ENCODE assay signal across 26 mouse cellular contexts in the genomic region with DNA sequence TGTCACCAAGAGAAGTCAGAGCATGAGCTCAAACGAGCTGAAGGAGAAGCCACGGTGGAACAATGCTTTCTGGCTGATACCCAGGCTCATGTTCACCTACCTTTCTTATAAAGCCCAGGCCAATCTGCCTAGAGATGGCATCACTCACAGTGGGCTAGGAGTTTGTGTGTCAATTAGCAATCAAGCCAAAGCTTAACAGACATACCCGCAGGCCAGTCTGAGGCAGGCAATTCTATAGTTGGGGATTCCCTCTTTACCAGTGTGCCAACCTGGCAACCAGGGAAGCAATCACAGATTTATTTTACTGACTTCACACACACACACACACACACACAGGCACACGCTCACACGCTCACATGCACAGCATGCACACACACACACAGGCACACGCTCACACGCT.
"Had no signal": no experiment of that assay in that cellular context is flagged by ENCODE, and none has a peak within 500 bp of the region (broad histone marks: within the 10 kb centered on the region; RNA-seq: fewer than 3 reads in every experiment).

No protein-coding gene starts in this region.

- ATAC-seq: hindbrain, embryonic 16.5 days; intestine, embryonic 16.5 days; liver, embryonic 12.5 days had no signal

- DNase-seq: gastrocnemius, adult 2 months; gastrocnemius, postnatal 10 days; gastrocnemius, postnatal 25 days; heart, adult 2 months; heart, postnatal 14 days; heart, postnatal 36 days; kidney, adult 11 months; kidney, adult 2 months; kidney, adult 9 months; kidney, postnatal 14 days; kidney, postnatal 36 days; layer of hippocampus, adult 9-11 months; layer of hippocampus, postnatal 36 days; left cerebral cortex, postnatal 4 days had no signal

- H3K9me3 ChIP-seq: heart, embryonic 13.5 days; heart, embryonic 15.5 days; hindbrain, embryonic 13.5 days; kidney, embryonic 15.5 days; limb, embryonic 13.5 days; limb, embryonic 15.5 days; liver, embryonic 12.5 days had no signal

- H3K9ac ChIP-seq: heart, embryonic 13.5 days; heart, embryonic 15.5 days; hindbrain, embryonic 13.5 days; kidney, embryonic 15.5 days; limb, embryonic 13.5 days; limb, embryonic 15.5 days; liver, embryonic 12.5 days; liver, embryonic 14.5 days had no signal

- H3K27ac ChIP-seq: gastrocnemius, adult 2 months; heart, adult 2 months; heart, embryonic 13.5 days; heart, embryonic 15.5 days; hindbrain, embryonic 13.5 days; kidney, embryonic 15.5 days; kidney, postnatal 0 days; limb, embryonic 13.5 days; limb, embryonic 15.5 days; liver, embryonic 12.5 days; liver, embryonic 14.5 days had no signal

- H3K4me3 ChIP-seq: gastrocnemius, adult 2 months; heart, adult 2 months; heart, embryonic 13.5 days; heart, embryonic 15.5 days; hindbrain, embryonic 13.5 days; kidney, embryonic 15.5 days; limb, embryonic 13.5 days; limb, embryonic 15.5 days; liver, embryonic 12.5 days had no signal

- H3K4me1 ChIP-seq: heart, embryonic 13.5 days; heart, embryonic 15.5 days; kidney, embryonic 15.5 days; liver, embryonic 12.5 days had no signal

- H3K36me3 ChIP-seq: heart, embryonic 13.5 days; heart, embryonic 15.5 days; hindbrain, embryonic 13.5 days; kidney, embryonic 15.5 days; limb, embryonic 13.5 days; limb, embryonic 15.5 days; liver, embryonic 12.5 days had no signal

- H3K4me2 ChIP-seq: heart, embryonic 11.5 days; heart, embryonic 13.5 days; heart, embryonic 15.5 days; hindbrain, embryonic 13.5 days; kidney, embryonic 15.5 days; limb, embryonic 13.5 days; limb, embryonic 15.5 days; liver, embryonic 12.5 days had no signal

- H3K27me3 ChIP-seq: heart, embryonic 13.5 days; heart, embryonic 15.5 days; hindbrain, embryonic 13.5 days; kidney, embryonic 15.5 days; limb, embryonic 13.5 days; limb, embryonic 15.5 days; liver, embryonic 12.5 days had no signal
